Mouse (Mus musculus) olfactory bulb, adult 2 months (tissue): Measurements from ENCODE around the gene Mgat5b.

Source experiments
- CTCF ChIP-seq: fragments of 200-500 bp; IDR thresholded peaks from 2 replicates; pipeline ENCODE4 v1.5.1; 2012; ENCODE audit warnings: low read depth, mild to moderate bottlenecking, low read length, moderate library complexity; ENCODE audit not compliant: insufficient read depth
- POLR2A ChIP-seq: fragments of 200-500 bp; IDR thresholded peaks from 2 replicates; pipeline ENCODE4 v1.6.1; 2012; ENCODE audit warnings: mild to moderate bottlenecking, low read depth, low read length, moderate library complexity; ENCODE audit not compliant: insufficient read depth

- TF ChIP-seq CTCF = no peak
- TF ChIP-seq POLR2A = no peak
These were observed 50.8 kb downstream of the Mgat5b start for GRCm38 (mm10) chr11:116969498-116969897.
